14 mouse cellular contexts compared by ENCODE assay signal in the genomic region with DNA sequence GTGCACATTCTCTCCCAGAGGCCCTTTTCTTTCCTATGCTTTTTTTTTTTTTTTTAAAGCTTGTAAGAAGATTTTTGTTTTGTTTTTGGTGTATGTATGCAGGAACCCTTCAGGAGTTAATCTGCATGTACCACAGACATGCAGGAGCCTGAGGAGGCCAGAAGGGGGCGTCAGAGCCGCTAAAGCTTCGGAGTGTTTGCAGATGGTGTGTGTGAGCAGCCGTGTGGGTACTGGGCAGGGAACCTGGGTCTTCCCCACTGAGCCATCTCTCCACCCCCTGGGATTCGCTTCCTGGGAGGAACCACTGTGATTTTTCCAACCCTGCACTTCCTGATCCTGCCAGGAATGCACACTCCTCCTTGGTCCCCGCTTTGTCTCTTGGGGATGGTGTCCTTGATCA. TPM values are rescaled to one million over a fixed set of nuclear protein-coding genes. Genes with fewer than 3 reads are reported as not detected.
DNase-seq lines count a peak whose midpoint lies in the region; ATAC-seq and TF ChIP-seq lines count a peak whose summit lies in the region.
"Had no signal": no experiment of that assay in that cellular context is flagged by ENCODE, and none has a peak within 500 bp of the region (broad histone marks: within the 10 kb centered on the region; RNA-seq: fewer than 3 reads in every experiment).

No protein-coding gene starts in this region.

- no peak overlapping the region for H3K9ac ChIP-seq in kidney, embryonic 14.5 days (ENCODE audit: low read depth, low read length)
- no peak overlapping the region for H3K9ac ChIP-seq in stomach, postnatal 0 days (ENCODE audit: low read length)

- no peaks in the 10 kb centered on the region for H3K27me3 ChIP-seq in kidney, embryonic 14.5 days (ENCODE audit: control insufficient read depth, insufficient read depth, low read length)
- no peaks in the 10 kb centered on the region for H3K27me3 ChIP-seq in testis, adult 2 months (ENCODE audit: control insufficient read depth, insufficient read depth, low read length)
- no peaks in the 10 kb centered on the region for H3K27me3 ChIP-seq in stomach, postnatal 0 days (ENCODE audit: control insufficient read depth, insufficient read depth, low read length)

- TF ChIP-seq POLR2A in testis, adult 2 months (IDR thresholded peaks at IDR 0.05; ENCODE audit: control insufficient read depth, low read depth, low read length) = no peak

- H3K27ac ChIP-seq in kidney, embryonic 14.5 days (ENCODE audit: low read depth, low read length) = no peak overlapping the region
- H3K27ac ChIP-seq in testis, adult 2 months (ENCODE audit: control insufficient read depth, insufficient read depth, low read depth, low read length) = no peak overlapping the region
- no peak overlapping the region for H3K27ac ChIP-seq in stomach, postnatal 0 days (replicated peaks)
- H3K27ac ChIP-seq: macrophage had no signal

- ATAC-seq in kidney, embryonic 14.5 days (ENCODE audit: low FRiP score, low TSS enrichment) = no peak
- no peak for ATAC-seq in stomach, postnatal 0 days (ENCODE audit: low FRiP score, low TSS enrichment)
- ATAC-seq: hindbrain, embryonic 16.5 days had no signal

- no peaks in the 10 kb centered on the region for H3K36me3 ChIP-seq in kidney, embryonic 14.5 days (ENCODE audit: control insufficient read depth, insufficient read depth, low read length)
- no peaks in the 10 kb centered on the region for H3K36me3 ChIP-seq in testis, adult 2 months (ENCODE audit: control insufficient read depth, insufficient read depth, low read length)
- no peaks in the 10 kb centered on the region for H3K36me3 ChIP-seq in stomach, postnatal 0 days (ENCODE audit: control insufficient read depth, insufficient read depth, low read length)

- H3K9me3 ChIP-seq in kidney, embryonic 14.5 days (ENCODE audit: control insufficient read depth, low read length) = no peaks in the 10 kb centered on the region
- H3K9me3 ChIP-seq in stomach, postnatal 0 days (ENCODE audit: control insufficient read depth, low read length) = no peaks in the 10 kb centered on the region

- no peak for TF ChIP-seq EP300 in stomach, postnatal 0 days (optimal IDR thresholded peaks at IDR 0.05)

- DNase-seq in cerebellum, postnatal 10 days = peak; percentile 18 to 27
- DNase-seq in cerebellum, adult 9-10 months = no peak
- peak; percentile 27 for DNase-seq in kidney, postnatal 10 days
- no peak for DNase-seq in testis, postnatal 10 days (ENCODE audit: low spot score)
- no peak for DNase-seq in stomach, postnatal 0 days (ENCODE audit: low spot score)
- no peak for DNase-seq in Muller cell, postnatal 12 days (ENCODE audit: inconsistent ontology term)
- DNase-seq: adrenal gland, adult 2 months; cerebellum, adult 8-10 months had no signal

- H3K4me2 ChIP-seq in kidney, embryonic 14.5 days (replicated peaks; ENCODE audit: low read depth, low read length) = no peak overlapping the region
- H3K4me2 ChIP-seq in stomach, postnatal 0 days (replicated peaks; ENCODE audit: low read depth) = no peak overlapping the region

- WGBS in kidney, embryonic 14.5 days = 53% methylated on average over 6 of the region's 6 CpGs
- WGBS in stomach, postnatal 0 days = 29% methylated on average over 6 of the region's 6 CpGs

- no peaks in the 10 kb centered on the region; the same call in 1 of the 2 replicates for H3K4me1 ChIP-seq in kidney, embryonic 14.5 days (ENCODE audit: control insufficient read depth, insufficient read depth, low read length)
- peaks cover 27% of the 10 kb centered on the region for H3K4me1 ChIP-seq in testis, adult 2 months (ENCODE audit: control insufficient read depth, insufficient read depth, low read length)
- no peaks in the 10 kb centered on the region for H3K4me1 ChIP-seq in stomach, postnatal 0 days (replicated peaks; ENCODE audit: control insufficient read depth, insufficient read depth)

- no peak overlapping the region for H3K4me3 ChIP-seq in kidney, embryonic 14.5 days (ENCODE audit: low read length)
- H3K4me3 ChIP-seq in testis, adult 2 months (ENCODE audit: control insufficient read depth, low read depth, low read length) = peak overlapping the region; percentile 66
- no peak overlapping the region for H3K4me3 ChIP-seq in stomach, postnatal 0 days (ENCODE audit: low read depth, low read length)

- TF ChIP-seq CTCF in testis, adult 2 months (IDR thresholded peaks at IDR 0.05; ENCODE audit: control insufficient read depth, insufficient read depth, insufficient replicate concordance, low read depth, low read length) = peak; percentile 32; the same call in 1 of the 2 replicates
- TF ChIP-seq CTCF in stomach, postnatal 0 days (IDR thresholded peaks at IDR 0.05; ENCODE audit: low read depth) = peak; percentile 58

RNA-seq across cellular contexts. Expression of a gene that starts 0.6 kb away (rescaled TPM):
- polyA plus RNA-seq in kidney, embryonic 14.5 days (2014; fragmentation: Nextera tagmentation; extraction: Ambion mirVana) = not detected in 2 replicates
- polyA plus RNA-seq in testis, adult 2 months (2012; rRNA removed) = 5.7 and 8.4 TPM in 2 replicates
- 0.18 TPM in 1 of 2 replicates, not detected in the other for polyA plus RNA-seq in stomach, postnatal 0 days (2015; fragmentation: Nextera tagmentation; extraction: Ambion mirVana)
- polyA plus RNA-seq: adrenal gland, adult 2 months; gonadal fat pad, adult 2 months; hindbrain, embryonic 16.5 days; macrophage; thymus, postnatal 0 days had no signal

RNA-seq across cellular contexts. Expression of a gene that starts 18.4 kb away (rescaled TPM):
- 18.2 and 19.8 TPM in 2 replicates for polyA plus RNA-seq in kidney, embryonic 14.5 days (2014; fragmentation: Nextera tagmentation; extraction: Ambion mirVana)
- polyA plus RNA-seq in testis, adult 2 months (2012; rRNA removed) = 2.3 and 4.0 TPM in 2 replicates
- polyA plus RNA-seq in stomach, postnatal 0 days (2015; fragmentation: Nextera tagmentation; extraction: Ambion mirVana) = 5.2 and 6.9 TPM in 2 replicates
- polyA plus RNA-seq: macrophage had no signal

RNA-seq across cellular contexts. Expression of a gene that starts 35.5 kb away (rescaled TPM):
- polyA plus RNA-seq in kidney, embryonic 14.5 days (2014; fragmentation: Nextera tagmentation; extraction: Ambion mirVana) = 0.06 TPM in 1 of 2 replicates, not detected in the other
- polyA plus RNA-seq in testis, adult 2 months (2012; rRNA removed) = 0.61 TPM in 2 replicates
- polyA plus RNA-seq in stomach, postnatal 0 days (2015; fragmentation: Nextera tagmentation; extraction: Ambion mirVana) = 0.04 and 0.05 TPM in 2 replicates
- polyA plus RNA-seq: macrophage; thymus, postnatal 0 days had no signal

Comparison
In these comparisons a context has a peak if more than half of its experiments do, and no peak if none do; other contexts are left out.
1. DNase-seq: peak in cerebellum, postnatal 10 days (2 of 2) and kidney, postnatal 10 days (single experiment); none in cerebellum, adult 9-10 months (single experiment), testis, postnatal 10 days (single experiment), stomach, postnatal 0 days (single experiment) and Muller cell, postnatal 12 days (single experiment).